Mouse (Mus musculus) kidney, postnatal 0 days (tissue): ENCODE measurements around the gene Npm3. TPM values are rescaled to one million over a fixed set of nuclear protein-coding genes. Genes with fewer than 3 reads are reported as not detected.
A peak's percentile ranks its signal among the peaks of the same experiment; 100 is the strongest.

Experiments used
- ATAC-seq: fragments of 200-750 bp; cut with Nextera tagmentation; replicated peaks from 2 replicates; pipeline ENCODE4 v1.8.0; 2017; ENCODE audit warnings: low read depth, moderate number of reproducible peaks, moderate TSS enrichment, moderate library complexity; ENCODE audit not compliant: low FRiP score
- DNase-seq: peaks from one replicate; pipeline ENCODE4 v3.0.0-alpha.2; 2016; ENCODE audit warnings: low spot score
- H3K27ac ChIP-seq: fragments of 300-500 bp; sonication (generic); 2 replicates; pipeline ENCODE4 v1.5.1; 2014; ENCODE audit warnings: mild to moderate bottlenecking
- H3K27me3 ChIP-seq: fragments of 300-500 bp; sonication (generic); 2 replicates; pipeline ENCODE4 v1.6.1; 2014; ENCODE audit warnings: low read length, mixed read lengths; ENCODE audit not compliant: insufficient read depth
- H3K36me3 ChIP-seq: fragments of 300-500 bp; sonication (generic); 2 replicates; pipeline ENCODE4 v1.6.1; 2014; ENCODE audit warnings: low read length, mixed read lengths; ENCODE audit not compliant: insufficient read depth
- H3K4me1 ChIP-seq: fragments of 300-500 bp; sonication (generic); replicated peaks from 2 replicates; pipeline ENCODE4 v1.6.1; 2014; ENCODE audit warnings: antibody characterized with exemption, low read length, mixed read lengths; ENCODE audit not compliant: insufficient read depth
- H3K4me2 ChIP-seq: fragments of 300-500 bp; sonication (generic); 2 replicates; pipeline ENCODE4 v1.6.1; 2014; ENCODE audit warnings: mild to moderate bottlenecking, low read length, moderate library complexity, mixed read lengths
- H3K4me3 ChIP-seq: fragments of 300-500 bp; sonication (generic); replicated peaks from 2 replicates; pipeline ENCODE4 v1.5.1; 2014; ENCODE audit warnings: low read depth, low read length
- H3K9ac ChIP-seq: fragments of 300-500 bp; sonication (generic); 2 replicates; pipeline ENCODE4 v1.6.1; 2014; ENCODE audit warnings: low read depth, low read length
- H3K9me3 ChIP-seq: fragments of 300-500 bp; sonication (generic); replicated peaks from 2 replicates; pipeline ENCODE4 v1.6.1; 2016; ENCODE audit warnings: low read length, inconsistent platforms, mixed read lengths
- CTCF ChIP-seq: IDR thresholded peaks from 2 replicates; pipeline ENCODE4 v1.5.1; 2016; ENCODE audit warnings: antibody characterized with exemption, low read depth, mild to moderate bottlenecking, moderate library complexity
- WGBS: fragments of 180-500 bp; shearing (Covaris S2); extraction: QIAGEN DNeasy Blood & Tissue Kit; methylation state at CpG from one replicate; pipeline ENCODE4 v1.1.7; 2014; 5-methylcytosine and 5-hydroxymethylcytosine counted together
- polyA plus RNA-seq: library from polyadenylated mRNA; unstranded; fragments of >200 nt; fragmentation: Nextera tagmentation; extraction: Ambion mirVana; gene quantifications from 2 replicates; pipeline ENCODE4 v1.2.1, GENCODE M21; 2015

Npm3 gene
- polyA plus RNA-seq, 1 experiment from 2014 or later = 18.0 TPM

DNA sequence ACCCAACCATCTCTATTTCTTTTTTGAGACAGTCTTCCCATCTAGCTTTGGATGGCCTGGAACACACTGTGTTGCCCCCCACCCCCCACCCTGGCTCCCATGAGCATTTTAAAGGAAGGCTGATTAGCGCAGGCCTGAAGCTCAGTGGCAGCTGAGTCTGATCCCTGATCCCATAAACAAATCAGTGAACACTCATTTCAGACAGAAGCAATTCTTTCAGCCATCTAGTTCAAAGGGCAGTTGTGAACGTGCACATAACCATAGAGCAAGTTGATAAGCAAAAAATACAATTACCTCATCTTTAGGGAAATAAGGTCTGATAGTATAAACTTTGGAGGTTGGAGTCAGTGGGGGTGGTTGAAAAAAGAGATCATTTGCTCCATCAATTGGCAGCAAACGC lies 11.4 kb upstream of the Npm3 start:
- Histone ChIP-seq H3K4me3 (no peak overlapping the region), H3K36me3 (peaks cover 75% of the 10 kb centered on the region), H3K9ac (no peak overlapping the region), H3K27ac (no peak overlapping the region), H3K4me2 (no peak overlapping the region), H3K9me3 (no peaks in the 10 kb centered on the region), H3K27me3 (no peaks in the 10 kb centered on the region), H3K4me1 (no peaks in the 10 kb centered on the region)
- 95% methylated on average over 3 of the region's 3 CpGs for WGBS
- no peak for TF ChIP-seq CTCF
- DNase-seq (no peak), ATAC-seq (no peak)

DNA sequence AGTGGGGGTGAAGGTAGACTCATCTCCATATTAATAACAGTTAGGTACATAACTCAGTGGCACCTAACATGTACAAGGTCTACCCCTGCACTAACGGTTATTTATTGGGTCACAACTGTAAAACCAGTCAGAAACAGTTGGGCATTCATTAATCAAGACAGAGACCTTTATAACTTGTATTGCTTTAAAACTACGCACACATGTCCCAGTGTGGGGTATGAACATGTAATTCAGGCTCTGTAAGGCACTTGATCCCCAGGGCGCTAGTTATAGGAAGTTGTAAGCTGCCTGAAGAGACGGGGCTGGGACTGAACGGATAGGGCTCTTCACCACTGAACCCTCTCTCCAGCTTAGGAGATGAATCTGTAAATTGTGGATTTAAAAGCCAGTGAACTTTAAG lies 9.3 kb upstream of the Npm3 start:
- Histone ChIP-seq H3K4me2 (no peak overlapping the region), H3K9me3 (no peaks in the 10 kb centered on the region), H3K4me1 (no peaks in the 10 kb centered on the region), H3K9ac (no peak overlapping the region), H3K27me3 (no peaks in the 10 kb centered on the region), H3K36me3 (peaks cover 72% of the 10 kb centered on the region), H3K4me3 (no peak overlapping the region), H3K27ac (no peak overlapping the region)
- DNase-seq (no peak), ATAC-seq (no peak)
- WGBS = 88% methylated on average over 5 of the region's 5 CpGs
- no peak for TF ChIP-seq CTCF

DNA sequence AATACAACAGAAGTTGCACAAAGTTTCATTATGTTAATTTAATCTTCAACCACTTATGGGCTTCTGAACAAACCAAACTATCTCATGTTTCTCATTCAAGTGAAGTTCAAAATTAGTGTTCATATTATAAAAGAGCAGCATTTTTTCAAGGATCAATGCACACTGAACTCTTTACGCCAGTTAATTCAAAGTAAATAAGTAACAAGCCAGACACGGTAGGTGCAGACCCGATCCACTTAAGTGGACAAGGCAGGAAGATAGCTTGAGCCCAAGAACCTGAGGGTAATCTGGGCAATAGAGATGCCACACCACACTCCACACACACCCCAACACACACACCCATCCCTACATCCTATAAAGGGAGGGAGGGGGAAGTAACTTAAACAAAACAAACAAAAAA lies 4.2 kb upstream of the Npm3 start:
- Histone ChIP-seq H3K27ac (0 out of 2 replicates have a peak overlapping the region, but pooled peaks have one; percentile 3), H3K36me3 (peaks cover 52% of the 10 kb centered on the region)

DNA sequence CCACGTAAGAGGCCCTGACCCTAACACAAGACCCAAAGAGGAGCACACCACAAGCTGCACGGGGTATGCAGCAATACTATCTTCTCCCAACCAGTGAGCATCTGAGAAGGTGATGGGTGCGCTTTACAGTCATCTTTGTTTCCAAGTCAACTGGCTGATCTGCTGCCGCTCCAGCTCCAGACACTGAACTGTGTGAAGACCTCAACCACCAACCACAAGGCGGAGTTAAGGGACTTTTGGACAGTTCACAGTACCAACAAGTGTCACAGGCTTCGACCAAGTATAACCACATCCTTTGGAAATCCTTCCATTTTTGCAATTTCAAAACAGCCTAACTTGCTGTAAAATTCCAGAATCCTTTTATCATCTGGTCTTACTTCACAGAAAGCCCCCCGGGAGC lies 2.5 kb upstream of the Npm3 start:
- Histone ChIP-seq H3K27me3 (no peaks in the 10 kb centered on the region), H3K9me3 (no peaks in the 10 kb centered on the region), H3K4me1 (peaks cover 6% of the 10 kb centered on the region), H3K36me3 (peaks cover 36% of the 10 kb centered on the region), H3K9ac (no peak overlapping the region), H3K27ac (no peak overlapping the region), H3K4me2 (no peak overlapping the region), H3K4me3 (no peak overlapping the region)
- DNase-seq (no peak), ATAC-seq (no peak)
- TF ChIP-seq CTCF = no peak
- 90% methylated on average over 7 of the region's 7 CpGs for WGBS

More for the DNA sequence above, 4.2 kb upstream of the Npm3 start:
- Histone ChIP-seq H3K9ac (no peak overlapping the region), H3K4me1 (peaks cover 1% of the 10 kb centered on the region), H3K4me3 (no peak overlapping the region), H3K4me2 (no peak overlapping the region), H3K9me3 (no peaks in the 10 kb centered on the region), H3K27me3 (no peaks in the 10 kb centered on the region)
- no peak for ATAC-seq
- TF ChIP-seq CTCF = no peak
- WGBS = 61% methylated on average over 3 of the region's 3 CpGs
- no peak for DNase-seq

DNA sequence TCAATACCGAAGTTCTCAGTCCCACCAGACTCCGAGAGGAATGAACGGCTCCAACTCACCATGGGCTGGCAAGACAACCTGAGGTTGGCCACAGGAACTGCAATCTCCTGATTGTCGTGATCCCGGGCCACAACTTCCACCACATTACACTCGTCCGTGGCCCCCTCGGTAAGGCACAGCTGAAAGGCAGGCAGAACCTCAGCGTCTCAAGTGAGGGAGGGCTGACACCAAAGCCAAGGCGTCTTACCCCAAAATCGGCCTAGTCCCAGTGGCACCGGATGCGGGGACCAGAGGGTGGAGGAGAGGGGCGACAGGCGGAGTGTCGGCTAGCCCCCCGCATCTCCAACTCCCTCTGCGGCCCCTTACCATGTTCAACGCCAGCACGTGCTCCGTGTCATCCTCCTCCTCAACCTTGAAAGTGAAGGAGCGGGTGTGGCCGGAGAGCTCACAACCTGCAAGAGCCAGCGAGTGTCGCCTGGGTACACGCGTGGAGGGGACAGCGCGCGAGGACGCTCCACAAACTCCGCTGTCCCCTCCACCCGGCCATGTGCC lies 624 bp downstream of the Npm3 start:
- no peak for DNase-seq
- peak; percentile 16; the same call in 1 of the 2 replicates for ATAC-seq
- H3K9me3 ChIP-seq = no peaks in the 10 kb centered on the region
- H3K4me1 ChIP-seq = peaks cover 18% of the 10 kb centered on the region
- peaks cover 14% of the 10 kb centered on the region; the same call in 1 of the 2 replicates for H3K36me3 ChIP-seq
- H3K4me2 ChIP-seq = peak overlapping the region; percentile 97
- no peak for TF ChIP-seq CTCF
- H3K4me3 ChIP-seq = peak overlapping the region; percentile 78
- H3K9ac ChIP-seq = peak overlapping the region; percentile 84
- WGBS = under 1% methylated on average over 33 of the region's 33 CpGs
- H3K27ac ChIP-seq = no peak overlapping the region
- H3K27me3 ChIP-seq = peaks cover 18% of the 10 kb centered on the region; the same call in 1 of the 2 replicates

DNA sequence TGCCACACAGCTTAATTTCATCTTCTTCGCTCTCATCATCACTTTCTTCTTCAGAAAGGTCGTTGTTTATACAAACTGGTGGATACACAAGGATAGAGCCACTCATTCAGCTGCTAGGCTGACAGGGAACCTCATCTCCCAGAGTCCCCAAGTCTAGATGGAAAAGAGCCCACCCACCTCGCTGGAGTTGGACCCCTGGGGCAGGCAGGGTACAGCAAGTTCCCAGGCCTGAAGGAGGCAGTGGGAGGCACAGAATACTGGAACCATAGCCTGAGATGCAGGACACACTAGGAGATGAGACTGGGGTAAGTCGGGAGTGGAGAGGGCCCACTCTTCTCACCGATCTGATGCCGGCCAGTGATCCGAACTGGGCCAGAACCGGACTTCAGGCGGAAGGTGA lies 1.2 kb downstream of the Npm3 start:
- no peak overlapping the region for H3K27ac ChIP-seq
- H3K4me1 ChIP-seq = peaks cover 18% of the 10 kb centered on the region
- peaks cover 18% of the 10 kb centered on the region; the same call in 1 of the 2 replicates for H3K27me3 ChIP-seq
- no peak for DNase-seq
- peak overlapping the region; percentile 78 for H3K4me3 ChIP-seq
- TF ChIP-seq CTCF = no peak
- no peak overlapping the region; the same call in 1 of the 2 replicates for H3K9ac ChIP-seq
- ATAC-seq = no peak
- H3K4me2 ChIP-seq = peak overlapping the region; percentile 97
- WGBS = 48% methylated on average over 9 of the region's 9 CpGs
- no peaks in the 10 kb centered on the region for H3K9me3 ChIP-seq
- peaks cover 11% of the 10 kb centered on the region; the same call in 1 of the 2 replicates for H3K36me3 ChIP-seq
